Mouse (Mus musculus): ENCODE results near the gene Ncapg2.

- TF ChIP-seq POLR2A (IDR thresholded peaks at IDR 0.05; ENCODE audit: insufficient read depth, low read depth, low read length) (no peak), EP300 (IDR thresholded peaks at IDR 0.05; ENCODE audit: insufficient read depth, low read depth, low read length) (no peak)
These were observed 9.9 kb upstream of the Ncapg2 start for GRCm38 (mm10) chr12:116395312-116395711.
